Mouse (Mus musculus) heart, embryonic 13.5 days (tissue): ENCODE results near the gene Fgd2. TPM values are rescaled to one million over a fixed set of nuclear protein-coding genes. Genes with fewer than 3 reads are reported as not detected.

ENCODE experiments used
- ATAC-seq: fragments of 200-750 bp; cut with Nextera tagmentation; 2 replicates; pipeline ENCODE4 v1.8.0; 2017; ENCODE audit warnings: moderate TSS enrichment; ENCODE audit not compliant: insufficient number of reproducible peaks, low FRiP score, low TSS enrichment; ENCODE audit errors: extremely low read depth
- H3K27ac ChIP-seq: fragments of 300-500 bp; sonication (generic); replicated peaks from 2 replicates; pipeline ENCODE4 v1.5.1; 2015; ENCODE audit warnings: moderate library complexity, mild to moderate bottlenecking, inconsistent platforms
- H3K27me3 ChIP-seq: fragments of 300-500 bp; sonication (generic); replicated peaks from 2 replicates; pipeline ENCODE4 v1.6.1; 2015; ENCODE audit warnings: mild to moderate bottlenecking, inconsistent platforms
- H3K36me3 ChIP-seq: fragments of 300-500 bp; sonication (generic); 2 replicates; pipeline ENCODE4 v1.6.1; 2015; ENCODE audit warnings: mild to moderate bottlenecking, inconsistent platforms
- H3K4me1 ChIP-seq: fragments of 300-500 bp; sonication (generic); 2 replicates; pipeline ENCODE4 v1.6.1; 2015; ENCODE audit warnings: inconsistent platforms
- H3K4me2 ChIP-seq: fragments of 300-500 bp; sonication (generic); 2 replicates; pipeline ENCODE4 v1.6.1; 2015; ENCODE audit warnings: inconsistent platforms, mild to moderate bottlenecking, moderate library complexity
- H3K4me3 ChIP-seq: fragments of 300-500 bp; sonication (generic); 2 replicates; pipeline ENCODE4 v1.5.1; 2015; ENCODE audit warnings: moderate library complexity, mild to moderate bottlenecking, inconsistent platforms
- H3K9ac ChIP-seq: fragments of 300-500 bp; sonication (generic); 2 replicates; pipeline ENCODE4 v1.6.1; 2015; ENCODE audit warnings: inconsistent platforms, mild to moderate bottlenecking, moderate library complexity
- H3K9me3 ChIP-seq: fragments of 300-500 bp; sonication (generic); 2 replicates; pipeline ENCODE4 v1.6.1; 2016; ENCODE audit warnings: inconsistent platforms
- WGBS: fragments of 180-500 bp; shearing (Covaris S2); methylation state at CpG from one replicate; pipeline ENCODE4 v1.1.7; 2015; ENCODE audit warnings: mixed read lengths; 5-methylcytosine and 5-hydroxymethylcytosine counted together
- polyA plus RNA-seq: library from polyadenylated mRNA; unstranded; fragments of >200 nt; fragmentation: Nextera tagmentation; extraction: Ambion mirVana; gene quantifications from 2 replicates; pipeline ENCODE4 v1.2.1, GENCODE M21; 2015

Fgd2 gene
- polyA plus RNA-seq, 1 experiment from 2014 or later = 3.8 TPM

GRCm38 (mm10) chr17:29400044-29400443 lies 39.3 kb downstream of the Fgd2 start:
- H3K4me1 ChIP-seq = peaks cover 40% of the 10 kb centered on the region
- no peak overlapping the region for H3K27ac ChIP-seq
- no peak overlapping the region for H3K4me2 ChIP-seq
- 0 out of 2 replicates have a peak, but pooled peaks cover 2% of the 10 kb centered on the region for H3K27me3 ChIP-seq
- no peaks in the 10 kb centered on the region for H3K9me3 ChIP-seq
- H3K36me3 ChIP-seq = no peaks in the 10 kb centered on the region
- ATAC-seq = no peak
- H3K9ac ChIP-seq = no peak overlapping the region
- H3K4me3 ChIP-seq = no peak overlapping the region
- 66% methylated on average over 5 of the region's 5 CpGs for WGBS

DNA sequence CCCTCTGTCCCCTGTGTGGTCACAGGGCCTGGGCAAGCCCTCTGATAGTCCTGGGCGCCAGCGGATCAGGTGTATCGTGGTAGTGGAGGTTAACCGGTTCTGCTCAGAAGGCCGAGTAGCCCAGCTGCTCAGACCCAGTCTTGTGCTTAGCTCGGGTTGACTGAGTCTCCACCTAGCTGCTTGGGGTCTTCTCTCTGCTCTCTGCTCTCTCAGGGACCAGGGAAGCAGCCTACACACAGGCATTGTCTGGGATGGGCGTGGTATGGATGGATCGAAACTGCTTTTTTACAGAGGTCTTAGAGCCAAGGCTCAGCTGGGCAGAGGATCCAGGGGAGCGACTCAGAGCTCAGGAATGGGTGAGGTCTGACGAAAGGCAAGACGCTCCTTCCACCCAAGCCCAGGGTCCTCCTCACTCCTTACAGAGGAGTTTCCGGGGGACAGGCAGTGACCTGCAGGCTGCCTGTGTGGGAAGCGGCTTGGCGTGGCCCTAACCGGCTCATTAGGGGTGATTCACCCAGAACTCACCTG lies 41.1 kb downstream of the Fgd2 start:
- H3K27ac ChIP-seq = no peak overlapping the region
- ATAC-seq = no peak

DNA sequence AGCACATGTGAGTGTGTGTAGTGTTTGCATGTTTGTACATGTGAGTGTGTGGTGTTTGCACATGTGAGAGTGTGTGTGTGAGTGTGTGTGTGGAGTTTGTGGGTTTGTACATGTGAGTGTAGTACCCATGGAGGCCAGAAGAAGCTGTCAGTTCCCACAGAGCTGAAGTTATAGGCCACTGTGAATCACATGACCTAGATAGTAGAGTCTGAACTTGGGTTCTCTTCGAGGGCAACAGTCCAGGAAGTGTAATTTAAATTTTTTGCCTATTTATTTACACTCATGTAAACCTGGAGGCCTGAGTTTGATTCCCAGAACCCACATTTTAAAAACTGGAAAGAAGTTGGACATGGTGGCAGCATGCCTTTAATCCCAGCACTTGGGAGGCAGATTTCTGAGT lies 42.5 kb downstream of the Fgd2 start:
- 56% methylated on average over 1 of the region's 1 CpGs for WGBS
- no peak for ATAC-seq
- Histone ChIP-seq H3K27ac (no peak overlapping the region), H3K27me3 (0 out of 2 replicates have a peak, but pooled peaks cover 3% of the 10 kb centered on the region), H3K4me1 (peaks cover 19% of the 10 kb centered on the region), H3K4me2 (no peak overlapping the region), H3K36me3 (no peaks in the 10 kb centered on the region), H3K9ac (no peak overlapping the region), H3K9me3 (no peaks in the 10 kb centered on the region), H3K4me3 (no peak overlapping the region)

More for the DNA sequence above, 41.1 kb downstream of the Fgd2 start:
- peaks cover 32% of the 10 kb centered on the region for H3K4me1 ChIP-seq
- H3K9ac ChIP-seq = peak overlapping the region; percentile 16; the same call in 1 of the 2 replicates
- H3K27me3 ChIP-seq = 0 out of 2 replicates have a peak, but pooled peaks cover 3% of the 10 kb centered on the region
- 66% methylated on average over 15 of the region's 15 CpGs for WGBS
- no peak overlapping the region for H3K4me2 ChIP-seq
- H3K9me3 ChIP-seq = no peaks in the 10 kb centered on the region
- no peaks in the 10 kb centered on the region for H3K36me3 ChIP-seq
- H3K4me3 ChIP-seq = no peak overlapping the region

DNA sequence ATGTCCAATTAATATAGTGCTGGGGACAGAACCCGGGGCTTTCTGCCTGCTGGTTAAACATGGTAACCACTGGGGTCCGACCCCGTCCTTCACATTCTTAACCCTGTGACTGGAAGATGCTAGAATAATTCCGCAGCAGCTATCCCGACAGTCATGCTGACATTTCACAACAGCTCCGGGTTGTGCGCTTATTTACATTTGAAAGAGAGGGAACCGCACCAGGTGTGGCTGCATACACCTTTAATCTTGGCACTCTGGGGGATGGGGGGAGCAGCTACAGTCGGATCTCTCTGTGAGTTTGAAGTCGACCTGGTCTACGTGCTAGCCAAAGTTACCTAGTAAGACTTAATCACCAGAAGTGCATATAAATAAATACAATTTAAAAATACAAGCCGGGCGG lies 44.8 kb downstream of the Fgd2 start:
- Histone ChIP-seq H3K4me2 (no peak overlapping the region), H3K27me3 (0 out of 2 replicates have a peak, but pooled peaks cover 3% of the 10 kb centered on the region), H3K9ac (no peak overlapping the region), H3K4me1 (0 out of 2 replicates have a peak, but pooled peaks cover 4% of the 10 kb centered on the region), H3K9me3 (no peaks in the 10 kb centered on the region), H3K36me3 (no peaks in the 10 kb centered on the region), H3K27ac (no peak overlapping the region), H3K4me3 (no peak overlapping the region)
- 54% methylated on average over 13 of the region's 13 CpGs for WGBS
- no peak for ATAC-seq

GRCm38 (mm10) chr17:29406077-29406476 lies 45.4 kb downstream of the Fgd2 start:
- Histone ChIP-seq H3K9me3 (no peaks in the 10 kb centered on the region), H3K9ac (no peak overlapping the region), H3K27me3 (0 out of 2 replicates have a peak, but pooled peaks cover 3% of the 10 kb centered on the region), H3K36me3 (no peaks in the 10 kb centered on the region), H3K4me1 (0 out of 2 replicates have a peak, but pooled peaks cover 4% of the 10 kb centered on the region), H3K27ac (no peak overlapping the region), H3K4me2 (no peak overlapping the region), H3K4me3 (no peak overlapping the region)
- WGBS = 57% methylated on average over 6 of the region's 6 CpGs
- ATAC-seq = no peak

- Histone ChIP-seq H3K36me3 (no peaks in the 10 kb centered on the region), H3K4me3 (no peak overlapping the region), H3K27ac (no peak overlapping the region), H3K9ac (no peak overlapping the region), H3K27me3 (0 out of 2 replicates have a peak, but pooled peaks cover 3% of the 10 kb centered on the region), H3K4me2 (no peak overlapping the region), H3K9me3 (no peaks in the 10 kb centered on the region), H3K4me1 (0 out of 2 replicates have a peak, but pooled peaks cover 4% of the 10 kb centered on the region)
- 75% methylated on average over 5 of the region's 5 CpGs for WGBS
- no peak for ATAC-seq
Observed at GRCm38 (mm10) chr17:29407405-29407804, 46.7 kb downstream of the Fgd2 start.

DNA sequence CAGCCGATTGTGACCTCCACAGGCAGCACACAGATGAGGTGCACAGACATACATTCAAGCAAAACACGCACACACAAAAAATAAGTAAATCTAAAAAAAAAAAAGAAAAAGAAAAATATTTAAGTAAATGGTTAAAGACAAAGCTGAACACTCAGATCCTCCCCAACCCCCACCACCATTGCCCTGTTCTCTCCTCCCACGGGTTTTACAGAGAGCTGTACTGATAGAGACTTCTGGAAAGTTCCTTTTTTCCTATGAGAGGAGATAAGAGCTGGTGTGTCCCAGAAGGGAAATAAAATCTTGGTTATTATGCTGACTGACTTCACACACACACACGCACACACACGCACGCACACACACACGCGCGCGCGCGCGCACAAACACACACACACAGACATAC lies 47.6 kb downstream of the Fgd2 start:
- no peak overlapping the region for H3K9ac ChIP-seq
- ATAC-seq = no peak
- 81% methylated on average over 13 of the region's 13 CpGs for WGBS

DNA sequence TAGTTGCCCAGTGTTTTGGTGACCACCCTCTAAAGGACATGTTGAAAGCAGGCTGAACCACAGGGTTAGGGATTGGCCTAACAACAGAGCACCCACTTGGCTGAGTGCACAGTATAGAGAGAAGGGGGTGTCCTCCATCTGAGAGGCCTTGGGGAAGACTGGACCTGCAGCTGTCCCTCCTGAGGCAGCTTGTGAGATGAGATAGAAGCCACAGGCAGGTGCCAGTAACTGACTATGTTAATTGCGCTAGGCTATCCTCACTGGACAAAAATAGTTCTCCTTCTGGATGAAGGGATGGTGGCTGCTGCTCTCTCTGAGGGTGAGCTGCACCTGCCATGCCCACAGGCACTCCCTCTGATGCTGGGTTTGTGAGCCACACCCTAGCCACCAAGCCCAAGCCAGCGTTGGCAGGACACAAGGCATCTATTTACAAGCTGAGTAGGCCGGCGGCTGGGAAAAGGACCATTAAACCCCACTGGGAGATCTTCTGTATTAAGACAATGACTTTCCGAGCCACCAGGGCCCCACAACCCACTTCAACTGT lies 49.2 kb downstream of the Fgd2 start:
- ATAC-seq = no peak
- Histone ChIP-seq H3K4me3 (no peak overlapping the region), H3K4me2 (no peak overlapping the region), H3K4me1 (0 out of 2 replicates have a peak, but pooled peaks cover 4% of the 10 kb centered on the region), H3K36me3 (no peaks in the 10 kb centered on the region), H3K27ac (no peak overlapping the region), H3K9ac (peak overlapping the region; percentile 7; the same call in 1 of the 2 replicates), H3K27me3 (0 out of 2 replicates have a peak, but pooled peaks cover 2% of the 10 kb centered on the region), H3K9me3 (no peaks in the 10 kb centered on the region)
- 81% methylated on average over 5 of the region's 5 CpGs for WGBS

More for the DNA sequence above, 47.6 kb downstream of the Fgd2 start:
- H3K9me3 ChIP-seq = no peaks in the 10 kb centered on the region
- H3K36me3 ChIP-seq = no peaks in the 10 kb centered on the region
- no peak overlapping the region for H3K4me3 ChIP-seq
- H3K27ac ChIP-seq = no peak overlapping the region
- H3K27me3 ChIP-seq = 0 out of 2 replicates have a peak, but pooled peaks cover 3% of the 10 kb centered on the region
- no peak overlapping the region for H3K4me2 ChIP-seq
- H3K4me1 ChIP-seq = 0 out of 2 replicates have a peak, but pooled peaks cover 4% of the 10 kb centered on the region

DNA sequence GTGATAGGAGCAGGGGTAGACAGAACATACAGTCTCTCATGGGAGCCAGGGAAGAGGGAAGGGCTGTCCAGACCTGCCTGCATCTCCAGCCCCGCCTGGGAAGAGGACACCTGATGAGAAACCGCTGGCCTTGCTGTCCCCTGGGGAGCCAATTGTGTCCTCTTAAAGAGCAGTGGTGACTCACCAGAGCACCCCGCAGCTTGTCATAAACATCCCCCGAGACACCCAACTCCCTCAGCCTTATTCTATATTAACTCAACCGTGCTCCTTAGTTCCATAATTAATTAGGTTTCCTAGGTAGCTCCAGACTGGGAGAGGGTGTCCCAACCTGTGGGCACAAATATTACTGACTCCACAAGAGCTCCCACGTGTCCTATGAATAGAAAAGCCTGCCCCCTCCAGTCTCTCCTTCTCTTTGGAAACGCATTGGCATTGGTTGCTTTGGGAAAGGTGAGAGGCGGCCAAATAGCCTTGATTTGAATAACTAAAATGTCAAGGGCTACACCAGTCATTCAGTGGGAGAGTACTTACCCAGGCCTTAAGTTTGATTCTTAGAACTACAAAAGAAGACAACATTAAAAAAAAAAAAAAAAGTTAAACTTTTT lies 51.2 kb downstream of the Fgd2 start:
- Histone ChIP-seq H3K4me3 (no peak overlapping the region), H3K36me3 (no peaks in the 10 kb centered on the region), H3K4me2 (no peak overlapping the region), H3K9me3 (no peaks in the 10 kb centered on the region), H3K27me3 (no peaks in the 10 kb centered on the region), H3K4me1 (peaks cover 19% of the 10 kb centered on the region), H3K27ac (no peak overlapping the region), H3K9ac (no peak overlapping the region)
- WGBS = 46% methylated on average over 8 of the region's 8 CpGs
- ATAC-seq = no peak

DNA sequence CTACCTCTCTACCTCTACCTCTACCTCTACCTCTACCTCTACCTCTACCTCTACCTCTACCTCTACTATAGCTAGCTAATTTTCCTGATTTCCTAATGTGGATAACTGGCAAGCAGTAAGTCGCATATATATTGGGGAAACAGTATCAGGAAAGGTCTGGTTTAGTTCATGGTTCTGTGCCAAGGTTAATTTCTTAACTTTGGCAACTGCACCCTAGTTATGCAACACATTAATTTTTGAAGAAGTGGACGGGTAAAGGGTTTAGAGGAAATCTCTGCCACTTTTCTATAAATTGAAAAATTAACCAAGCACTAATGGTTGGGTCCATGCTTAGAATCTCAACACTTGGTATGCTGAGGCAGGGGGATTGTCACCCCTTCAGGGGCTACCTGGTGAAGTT lies 53.9 kb downstream of the Fgd2 start:
- ATAC-seq = no peak
- H3K36me3 ChIP-seq = no peaks in the 10 kb centered on the region
- peaks cover 18% of the 10 kb centered on the region for H3K4me1 ChIP-seq
- H3K27ac ChIP-seq = no peak overlapping the region
- no peak overlapping the region for H3K4me2 ChIP-seq
- H3K27me3 ChIP-seq = no peaks in the 10 kb centered on the region
- WGBS = 82% methylated on average over 2 of the region's 2 CpGs
- H3K9ac ChIP-seq = no peak overlapping the region
- no peaks in the 10 kb centered on the region for H3K9me3 ChIP-seq
- H3K4me3 ChIP-seq = no peak overlapping the region

GRCm38 (mm10) chr17:29415761-29416662 lies 55.3 kb downstream of the Fgd2 start:
- Histone ChIP-seq H3K9ac (peak overlapping the region; percentile 72), H3K36me3 (no peaks in the 10 kb centered on the region), H3K4me3 (peak overlapping the region; percentile 38), H3K4me1 (peaks cover 31% of the 10 kb centered on the region), H3K9me3 (no peaks in the 10 kb centered on the region), H3K27me3 (no peaks in the 10 kb centered on the region), H3K27ac (peak overlapping the region; percentile 79), H3K4me2 (peak overlapping the region; percentile 73)
- WGBS = 13% methylated on average over 31 of the region's 31 CpGs
- ATAC-seq = peak; percentile 51; the same call in 1 of the 2 replicates
